Mouse (Mus musculus): ENCODE measurements around the gene Zbbx. TPM values are rescaled to one million over a fixed set of nuclear protein-coding genes. Genes with fewer than 3 reads are reported as not detected.

Gene Zbbx
- total and polyA plus RNA-seq, 2 experiments = not detected

- 64% methylated on average over 1 of the region's 1 CpGs for WGBS
- Histone ChIP-seq H3K9ac (ENCODE audit: low read depth, low read length) (no peak overlapping the region), H3K27ac (replicated peaks; ENCODE audit: insufficient read depth, low read depth, low read length) (no peak overlapping the region)
These were observed 85.9 kb downstream of the Zbbx start for GRCm38 (mm10) chr3:75078906-75079305.

GRCm38 (mm10) chr3:75009701-75010100 is 155.1 kb downstream of the Zbbx start:
- WGBS = 88% methylated on average over 1 of the region's 1 CpGs
- H3K27ac ChIP-seq (replicated peaks; ENCODE audit: insufficient read depth, low read depth, low read length) = no peak overlapping the region

More at GRCm38 (mm10) chr3:75078906-75079305, 85.9 kb downstream of the Zbbx start:
- TF ChIP-seq POLR2A (IDR thresholded peaks at IDR 0.05; ENCODE audit: extremely low read depth, insufficient read depth, low read length) (no peak), CTCF (IDR thresholded peaks at IDR 0.05; ENCODE audit: low read depth, low read length) (no peak)
- Histone ChIP-seq H3K4me3 (ENCODE audit: insufficient read depth, low read depth, low read length) (no peak overlapping the region), H3K36me3 (ENCODE audit: control insufficient read depth, insufficient read depth, low read length) (no peaks in the 10 kb centered on the region), H3K4me1 (ENCODE audit: control insufficient read depth, insufficient read depth, low read length) (no peaks in the 10 kb centered on the region), H3K27me3 (ENCODE audit: control insufficient read depth, insufficient read depth, low read length) (no peaks in the 10 kb centered on the region), H3K79me2 (ENCODE audit: control insufficient read depth, insufficient read depth, low read length) (no peaks in the 10 kb centered on the region)
- DNase-seq (ENCODE audit: extremely low read depth, low read depth, low spot score) = no peak

More at GRCm38 (mm10) chr3:75009701-75010100, 155.1 kb downstream of the Zbbx start:
- Histone ChIP-seq H3K27me3 (ENCODE audit: control insufficient read depth, insufficient read depth, low read length) (no peaks in the 10 kb centered on the region), H3K9ac (ENCODE audit: low read depth, low read length) (no peak overlapping the region), H3K4me1 (ENCODE audit: control insufficient read depth, insufficient read depth, low read length) (no peaks in the 10 kb centered on the region), H3K4me3 (ENCODE audit: insufficient read depth, low read depth, low read length) (no peak overlapping the region), H3K36me3 (ENCODE audit: control insufficient read depth, insufficient read depth, low read length) (no peaks in the 10 kb centered on the region), H3K79me2 (ENCODE audit: control insufficient read depth, insufficient read depth, low read length) (no peaks in the 10 kb centered on the region)
- TF ChIP-seq CTCF (IDR thresholded peaks at IDR 0.05; ENCODE audit: low read depth, low read length) (no peak), POLR2A (IDR thresholded peaks at IDR 0.05; ENCODE audit: extremely low read depth, insufficient read depth, low read length) (no peak)
- DNase-seq (ENCODE audit: extremely low read depth, low read depth, low spot score) = no peak

Other genes starting within 250 kb of the Zbbx start
- gene Serpini2, start 105.0 kb upstream of the Zbbx start, total RNA-seq (2014; rRNA removed) = 0.13 and 3.5 TPM in 2 replicates
- gene Serpini2, start 105.0 kb upstream of the Zbbx start, polyA plus RNA-seq (2012; rRNA removed) = not detected in 2 replicates

All from liver, adult 2 months (tissue).